Mouse (Mus musculus) gastrocnemius, postnatal 10 days (tissue): Measurements from ENCODE around the gene Tyrp1. TPM values are rescaled to one million over a fixed set of nuclear protein-coding genes. Genes with fewer than 3 reads are reported as not detected.

Experiments
- DNase-seq: peaks from one replicate; pipeline ENCODE4 v3.0.0; 2021; ENCODE audit warnings: mixed read lengths
- long read RNA-seq, 2 experiments: library from polyadenylated mRNA; stranded (forward); transcript quantifications; one replicate each; pipeline ENCODE4 v2.0.0; 2021
- total RNA-seq, 2 experiments: library from RNA; stranded (reverse); gene quantifications; 2 replicates each; pipeline ENCODE4 v1.2.3; 2021

Gene Tyrp1
- total RNA-seq = 1 to 10 TPM in 1 of 2 experiments, under 1 TPM in 1; 0.32 to 1.5 TPM
- long read RNA-seq, experiment 1 = 0 reads
- long read RNA-seq, experiment 2 = 0 reads

DNA sequence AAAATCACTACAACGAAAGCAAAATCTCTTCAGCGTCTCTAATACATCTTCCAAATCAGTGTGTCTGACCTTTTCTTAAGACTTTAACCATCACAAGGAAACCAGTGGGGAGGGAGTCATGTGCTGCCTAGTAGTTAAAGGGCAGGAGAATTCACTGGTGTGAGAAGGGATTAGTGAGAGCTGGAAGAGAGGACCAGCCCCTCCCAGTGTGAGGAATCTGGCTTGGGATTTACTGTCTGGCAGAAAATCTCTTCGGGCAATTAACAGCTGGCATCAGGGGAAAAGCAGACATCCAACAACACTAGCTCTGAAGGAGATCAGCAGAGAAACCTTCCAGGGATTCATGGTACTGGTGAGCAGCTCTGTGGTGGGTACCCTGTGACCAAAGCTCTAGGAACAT lies at the start of gene Tyrp1:
Gene Tyrp1, plus strand, starts transcription at position 74 of the 400 bp plus-strand sequence.
- DNase-seq = no peak

DNA sequence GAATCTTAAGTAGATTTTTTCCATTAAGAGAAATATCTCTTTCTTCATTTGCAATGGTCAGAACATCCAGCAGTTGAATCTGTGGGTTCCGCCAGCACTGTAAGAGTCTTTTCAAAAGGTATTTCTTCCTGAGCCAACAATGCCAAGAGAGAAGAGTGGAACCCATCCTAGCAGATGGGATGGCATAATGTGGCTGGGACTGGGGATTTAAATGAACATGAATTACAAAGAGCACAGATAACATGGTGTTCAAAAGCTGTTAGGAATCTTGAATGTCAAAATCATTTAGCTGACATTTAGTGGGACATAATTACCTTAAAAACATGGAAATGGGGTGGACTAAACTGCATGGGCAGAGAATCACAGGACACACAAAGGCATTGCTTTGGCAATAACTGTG lies 45.6 kb upstream of the Tyrp1 start:
- DNase-seq = no peak

- DNase-seq = no peak
Measured at GRCm38 (mm10) chr4:80819511-80819910, 14.4 kb upstream of the Tyrp1 start.

DNA sequence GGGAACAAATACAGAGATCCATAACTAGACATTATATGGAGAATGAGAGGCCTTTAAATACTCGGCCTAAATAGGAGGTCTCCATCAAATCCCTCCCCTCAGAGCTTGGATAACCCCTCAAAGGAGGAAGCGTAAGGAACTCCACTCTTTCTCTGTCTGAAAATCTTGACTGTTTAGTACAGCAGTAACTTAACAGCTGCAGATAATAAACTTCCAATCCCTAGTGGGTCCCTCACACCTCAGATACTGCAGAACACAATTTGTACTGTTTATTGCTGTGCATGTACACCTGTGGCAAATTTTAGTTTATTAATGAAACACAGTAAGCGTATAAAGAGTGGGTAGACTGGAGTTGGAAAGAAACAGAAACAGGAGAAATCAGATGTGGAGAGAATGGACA lies 12.0 kb upstream of the Tyrp1 start:
- DNase-seq = no peak

DNA sequence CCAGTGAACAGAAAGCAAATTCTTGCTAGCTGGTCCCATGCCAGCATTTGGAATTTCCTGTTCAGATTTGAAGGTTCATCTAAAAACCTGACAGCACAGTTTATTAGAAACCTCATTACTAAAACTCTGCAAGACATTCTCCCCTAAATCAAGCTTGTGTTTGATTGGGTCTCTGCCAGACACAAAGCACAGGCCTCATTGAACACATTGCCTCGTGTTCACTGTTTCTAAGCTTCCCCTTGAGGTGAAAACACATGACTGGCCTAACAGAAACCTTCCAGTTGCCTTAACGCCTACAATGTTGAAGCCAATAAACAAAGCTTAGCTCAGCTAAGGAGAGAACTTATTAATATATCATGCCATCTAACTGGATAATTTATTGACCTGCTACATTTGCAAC lies 5.7 kb upstream of the Tyrp1 start:
- no peak for DNase-seq

DNA sequence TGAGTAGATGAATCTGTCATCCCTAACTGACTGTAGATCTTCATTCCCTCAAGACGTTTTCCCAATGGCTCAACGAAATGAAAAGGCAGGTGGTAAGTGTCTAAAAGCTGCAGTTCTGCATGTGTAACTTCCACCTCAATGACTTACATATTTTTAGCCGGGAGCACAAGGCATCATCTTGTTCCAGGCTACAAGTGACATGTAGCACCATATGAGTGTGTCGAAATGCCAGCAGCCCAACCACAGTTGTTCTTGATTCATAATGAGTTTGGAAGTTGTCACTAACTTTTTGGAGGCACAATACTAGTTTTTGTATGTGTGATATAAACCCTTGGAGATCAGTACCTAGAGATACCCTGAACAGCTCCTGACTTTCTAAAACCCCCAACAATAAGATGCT lies 5.4 kb downstream of the Tyrp1 start:
- DNase-seq = no peak

GRCm38 (mm10) chr4:80841980-80842379 lies 8.1 kb downstream of the Tyrp1 start:
- DNase-seq = no peak

DNA sequence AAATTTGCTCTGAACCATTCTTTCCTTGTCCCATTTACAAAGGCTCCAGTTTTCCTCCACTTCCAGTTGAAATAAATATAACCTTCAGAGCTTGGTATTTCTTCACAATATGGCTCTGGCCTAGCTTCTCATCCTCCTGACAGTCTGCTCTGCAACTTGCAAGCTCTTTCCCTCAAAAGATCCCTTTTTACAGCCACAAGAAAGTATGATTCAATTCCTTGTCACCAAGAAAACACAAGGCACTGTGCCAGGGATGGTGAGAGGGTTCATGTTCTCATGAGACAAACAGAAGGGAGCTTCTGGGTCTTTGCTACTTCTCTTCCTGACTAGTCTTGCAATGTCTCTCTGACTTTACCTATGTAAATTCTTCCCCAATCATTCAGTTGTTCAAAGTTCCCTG lies 9.8 kb downstream of the Tyrp1 start:
- DNase-seq = no peak

DNA sequence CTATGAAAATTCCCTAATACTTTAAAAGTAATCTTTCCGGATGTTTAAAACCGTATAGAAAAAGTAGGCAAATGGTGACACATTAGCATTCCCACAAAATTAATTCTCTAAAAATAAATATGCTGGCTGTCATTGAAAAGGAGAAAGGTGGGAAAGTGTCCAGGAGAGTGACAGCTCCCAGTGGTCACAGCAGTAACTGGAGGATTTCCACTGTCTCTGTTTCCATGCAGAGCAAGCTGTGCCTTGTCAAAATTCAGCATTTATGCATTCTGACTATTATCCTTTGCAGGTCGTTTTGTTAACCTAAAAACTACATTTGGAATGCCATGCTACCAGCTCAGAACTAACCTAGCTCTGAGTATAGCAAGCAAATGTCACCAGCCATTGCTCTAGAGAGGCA lies 12.1 kb downstream of the Tyrp1 start:
- DNase-seq = no peak

- no peak for DNase-seq
Measured at GRCm38 (mm10) chr4:80852590-80853425, 18.9 kb downstream of the Tyrp1 start.

- DNase-seq = no peak
Measured at GRCm38 (mm10) chr4:80855495-80855894, 21.6 kb downstream of the Tyrp1 start.

DNA sequence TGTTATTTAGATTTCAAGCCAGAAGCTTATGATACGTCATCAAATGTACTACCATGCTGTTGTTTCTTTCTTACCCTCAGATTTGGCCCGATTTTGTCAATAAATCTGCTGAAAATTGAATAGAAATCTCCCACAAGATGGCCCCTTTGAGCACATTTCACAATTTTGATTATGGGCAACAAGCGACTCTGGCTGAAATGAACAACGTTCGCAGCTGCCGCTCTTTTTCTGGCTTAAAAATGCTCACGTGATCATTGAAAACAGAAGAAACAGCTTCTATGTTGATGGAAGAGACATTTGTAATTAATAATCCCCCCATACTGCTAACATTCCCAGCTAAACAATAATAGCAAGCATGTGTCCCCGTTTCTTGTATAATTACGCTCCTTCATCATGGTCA lies 29.0 kb downstream of the Tyrp1 start:
- no peak for DNase-seq

DNA sequence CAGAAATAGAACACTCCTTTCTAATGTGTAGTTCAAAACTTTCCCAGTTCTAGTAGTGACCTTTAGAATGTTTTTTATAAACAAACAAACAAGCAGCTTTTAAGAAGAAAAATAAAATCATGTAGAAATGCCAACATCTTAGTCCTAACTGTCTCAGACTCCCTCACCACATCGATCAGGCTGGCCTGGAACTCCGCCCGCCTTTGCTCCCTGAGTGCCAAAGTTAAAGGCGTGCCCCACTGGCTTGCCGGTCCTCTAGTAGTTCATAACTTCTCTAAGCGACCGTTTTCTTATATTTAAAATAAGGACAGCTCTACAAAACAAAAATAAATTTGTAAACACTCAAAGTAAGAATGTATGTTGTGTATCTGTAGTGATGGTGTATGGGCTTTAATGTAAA lies 30.0 kb downstream of the Tyrp1 start:
- DNase-seq = peak; percentile 13

- peak; percentile 21 for DNase-seq
Measured at GRCm38 (mm10) chr4:80864511-80864922, 30.6 kb downstream of the Tyrp1 start.

GRCm38 (mm10) chr4:80866065-80866464 lies 32.1 kb downstream of the Tyrp1 start:
- DNase-seq = no peak

GRCm38 (mm10) chr4:80869598-80869997 lies 35.7 kb downstream of the Tyrp1 start:
- no peak for DNase-seq

- DNase-seq = no peak
Measured at GRCm38 (mm10) chr4:80872847-80873644, 39.1 kb downstream of the Tyrp1 start.

DNA sequence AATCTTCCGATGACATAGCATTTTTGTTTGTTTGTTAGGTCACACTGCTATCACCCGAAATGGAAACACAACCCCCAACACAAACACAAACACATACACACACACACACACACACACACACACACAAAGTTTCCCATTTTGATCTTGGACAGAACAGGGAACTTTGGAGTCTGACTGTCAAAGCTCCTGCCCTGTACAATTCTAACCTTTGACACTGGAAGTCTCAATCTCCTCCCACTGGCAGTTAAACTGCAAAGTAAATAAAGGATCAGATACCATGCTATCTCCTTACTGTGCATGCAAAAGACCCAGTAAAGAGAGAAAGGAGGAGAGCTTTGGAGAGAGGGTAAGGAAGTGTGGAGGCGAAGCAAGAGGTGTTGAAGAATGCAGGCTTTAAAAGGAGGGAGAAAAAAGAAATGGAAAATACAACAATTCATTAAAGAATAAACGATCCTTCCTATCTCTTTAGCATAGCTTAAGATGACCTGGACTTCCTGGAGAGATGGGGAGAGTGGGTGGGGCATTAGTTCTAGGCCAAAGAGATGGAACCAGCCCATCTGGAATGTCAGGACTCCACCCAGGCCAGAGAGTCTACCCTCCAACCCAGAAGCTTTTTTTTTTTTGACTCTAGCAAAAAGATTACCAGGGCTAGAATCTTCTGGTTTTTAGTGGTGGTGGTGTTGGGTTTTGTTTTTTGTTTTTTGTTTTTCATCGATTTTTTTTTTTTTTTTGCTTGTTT lies 40.4 kb downstream of the Tyrp1 start:
- no peak for DNase-seq

DNA sequence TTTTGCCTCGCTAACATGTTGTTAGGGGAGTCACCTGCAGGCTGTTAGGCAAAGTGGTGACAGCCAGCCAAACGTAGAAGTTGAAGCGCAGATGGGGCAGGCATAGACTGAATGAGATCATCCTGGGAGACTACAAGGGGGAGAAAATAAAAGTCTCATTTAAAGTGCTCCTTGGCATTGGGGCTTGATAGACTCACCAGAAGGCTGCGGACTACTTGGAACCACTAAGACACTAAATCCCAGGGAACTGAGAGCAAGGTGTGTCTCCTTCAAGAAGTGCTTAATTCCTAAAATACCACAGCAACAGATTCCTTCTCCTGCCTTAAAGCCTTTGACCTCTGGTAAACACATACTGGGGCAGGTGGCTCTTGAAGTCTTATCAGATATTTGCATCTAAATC lies 41.1 kb downstream of the Tyrp1 start:
- DNase-seq = no peak

DNA sequence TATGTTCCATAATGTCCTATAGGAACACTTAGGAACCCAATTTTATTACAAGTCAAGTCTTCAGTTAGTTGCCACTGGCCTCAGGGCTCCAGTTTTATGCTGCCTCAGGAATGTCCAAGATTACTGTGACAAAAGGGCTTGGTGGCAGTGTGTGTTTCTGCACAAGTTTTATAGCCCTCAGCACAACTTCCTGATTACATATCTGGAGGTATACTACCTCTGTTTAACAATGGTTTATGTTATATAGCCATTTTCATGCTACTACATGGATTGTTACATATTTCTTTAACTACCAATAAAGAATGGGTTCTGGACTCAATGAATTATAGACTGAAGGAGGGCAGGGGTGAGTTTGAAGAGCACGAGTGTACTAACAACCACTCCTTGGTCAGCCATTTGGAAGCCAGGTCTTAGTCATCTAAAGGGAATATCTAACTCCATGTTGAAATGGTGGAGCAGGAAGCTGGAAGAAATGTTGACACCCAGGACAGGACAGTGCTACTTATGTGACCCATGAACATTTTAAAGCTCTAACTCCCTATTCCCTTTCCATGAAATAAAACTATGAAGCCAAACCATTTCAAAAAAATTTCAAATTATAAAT lies 48.2 kb downstream of the Tyrp1 start:
- DNase-seq = no peak

- no peak for DNase-seq
Measured at GRCm38 (mm10) chr4:80886631-80887030, 52.7 kb downstream of the Tyrp1 start.

DNA sequence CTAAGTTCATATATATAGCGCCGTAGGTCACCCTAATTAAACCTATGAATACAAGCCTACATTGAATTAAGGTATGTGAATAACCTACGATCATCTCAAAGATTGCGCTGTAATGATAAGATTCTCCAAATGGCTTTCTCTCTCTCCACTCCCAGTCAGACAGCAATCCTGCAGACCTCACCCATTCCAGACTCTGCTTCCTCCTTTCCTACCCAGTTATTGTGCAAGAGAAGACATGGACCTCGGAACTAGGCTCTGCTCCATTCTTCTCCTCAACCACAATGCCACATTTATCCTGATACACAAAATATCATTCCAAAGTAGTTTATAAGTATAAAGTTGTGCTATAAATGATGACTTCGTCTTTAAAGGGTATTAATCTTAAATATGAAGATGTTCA lies 57.1 kb downstream of the Tyrp1 start:
- no peak for DNase-seq
